Mouse (Mus musculus): ENCODE measurements around the gene Fam161a.

Fam161a gene

GRCm38 (mm10) chr11:23007481-23008180 lies at the start of gene Fam161a:
Fam161a (plus strand) TSS chr11:23007531.
- DNase-seq (ENCODE audit: low read depth, low spot score), result peak; percentile 97

DNA sequence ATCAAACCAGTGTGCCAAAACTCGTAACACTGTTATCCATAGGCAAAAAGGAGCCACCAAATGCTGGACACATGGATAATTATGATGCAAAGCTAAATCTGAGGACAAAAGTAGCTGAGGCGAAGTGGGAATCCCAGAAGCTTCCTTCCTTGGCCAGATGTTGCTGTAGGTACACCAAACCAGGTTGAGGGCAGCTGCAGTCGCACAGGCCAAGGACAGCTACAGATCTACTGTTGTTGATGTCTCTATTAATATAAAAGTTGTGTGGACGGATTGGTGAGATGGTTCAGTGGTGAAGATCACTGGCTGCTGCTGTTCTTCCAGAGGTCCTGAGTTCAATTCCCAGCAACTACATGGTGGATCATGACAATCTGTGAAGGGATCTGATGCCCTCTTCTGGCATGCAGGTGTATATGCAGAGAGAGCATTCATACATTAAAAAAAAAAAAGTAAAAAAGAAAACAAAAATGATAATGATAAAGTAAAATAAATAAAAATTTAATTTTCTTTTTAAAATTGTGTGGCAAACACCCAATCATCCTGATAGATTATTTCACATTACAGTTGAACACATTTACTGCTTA lies 49.4 kb upstream of the Fam161a start:
- DNase-seq (ENCODE audit: low read depth, low spot score), result no peak

GRCm38 (mm10) chr11:22962101-22962500 lies 45.2 kb upstream of the Fam161a start:
- DNase-seq (ENCODE audit: low read depth, low spot score), result no peak

- DNase-seq (ENCODE audit: low read depth, low spot score), result no peak
Observed at GRCm38 (mm10) chr11:22964401-22964800, 42.9 kb upstream of the Fam161a start.

DNA sequence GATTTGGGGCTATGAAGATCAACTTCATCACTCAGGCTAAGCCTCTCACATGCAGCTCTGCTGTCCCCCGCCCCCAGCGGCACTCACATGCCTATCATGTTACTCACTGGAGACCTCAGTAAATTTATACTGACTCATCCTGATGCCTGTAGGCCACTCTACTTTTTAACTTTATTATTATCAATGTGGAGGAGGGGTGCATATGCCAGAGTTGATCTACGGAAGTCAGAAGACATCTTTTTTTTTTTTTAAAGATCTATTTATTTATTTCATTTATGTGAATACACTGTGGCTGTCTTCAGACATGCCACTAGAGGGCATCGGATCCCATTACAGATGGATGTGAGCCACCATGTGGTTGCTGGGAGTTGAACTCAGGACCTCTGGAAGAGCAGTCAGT lies 41.8 kb upstream of the Fam161a start:
- no peak for DNase-seq (ENCODE audit: low read depth, low spot score)

- peak; percentile 60 for DNase-seq (ENCODE audit: low read depth, low spot score)
Observed at GRCm38 (mm10) chr11:22969486-22969885, 37.8 kb upstream of the Fam161a start.

DNA sequence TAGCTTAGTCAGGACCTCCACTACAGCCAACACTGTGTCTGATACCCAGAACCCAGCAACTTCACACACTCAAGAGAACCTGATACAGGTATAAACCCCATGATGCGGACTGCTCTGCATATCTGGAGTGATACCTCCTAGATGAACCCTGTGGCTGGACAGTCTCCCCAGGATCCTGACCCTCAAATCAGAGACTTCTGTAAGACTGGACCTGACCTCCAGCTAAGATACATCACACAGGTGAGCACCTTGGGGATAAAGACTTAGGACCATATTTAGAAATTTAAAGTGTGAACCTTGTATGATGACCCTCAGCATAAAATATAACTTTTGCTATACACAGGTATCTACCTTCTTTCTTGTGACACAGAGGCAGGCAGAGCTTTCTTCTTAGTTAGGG lies 36.8 kb upstream of the Fam161a start:
- no peak for DNase-seq (ENCODE audit: low read depth, low spot score)

GRCm38 (mm10) chr11:22971835-22972709 lies 35.3 kb upstream of the Fam161a start, which contains the start of gene Zrsr1:
Zrsr1 (plus strand) TSS chr11:22972005.
- DNase-seq (ENCODE audit: low read depth, low spot score), result peak; percentile 94

DNA sequence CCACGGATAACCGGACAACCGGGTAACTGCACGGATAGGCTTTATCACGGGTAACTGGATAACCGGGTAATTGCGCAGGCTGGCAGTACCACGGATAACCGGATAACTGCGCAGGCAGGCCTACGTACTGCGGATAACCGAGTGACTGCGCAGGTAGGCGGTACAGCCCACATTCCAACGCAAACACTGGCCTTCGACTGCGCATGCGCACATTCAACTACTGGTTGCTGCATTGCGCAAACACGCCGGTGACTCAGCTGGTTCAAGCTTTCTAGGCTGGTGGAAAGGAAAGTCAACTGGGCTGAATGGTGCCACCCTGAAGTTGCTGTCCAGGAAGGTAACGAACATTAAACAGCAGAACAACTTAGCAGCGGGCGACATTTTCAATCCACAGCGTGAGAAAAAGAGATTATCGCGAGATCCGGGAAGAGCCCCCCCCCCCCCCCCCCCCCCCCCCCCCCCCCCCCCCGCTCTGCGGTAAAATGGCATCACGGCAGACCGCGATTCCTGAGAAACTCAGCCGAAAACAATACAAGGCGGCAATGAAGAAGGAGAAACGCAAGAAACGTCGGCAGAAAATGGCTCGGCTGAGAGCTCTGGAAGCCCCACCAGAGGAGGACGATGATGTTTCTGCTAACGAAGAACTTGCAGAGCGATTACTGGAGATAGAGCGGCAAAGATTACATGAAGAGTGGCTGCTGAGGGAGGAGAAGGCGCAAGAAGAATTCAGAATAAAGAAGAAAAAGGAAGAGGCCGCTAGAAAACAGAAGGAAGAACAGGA lies 34.4 kb upstream of the Fam161a start:
- peak; percentile 93 for DNase-seq (ENCODE audit: low read depth, low spot score)

- DNase-seq (ENCODE audit: low read depth, low spot score), result no peak
Observed at GRCm38 (mm10) chr11:22973599-22973998, 33.7 kb upstream of the Fam161a start.

GRCm38 (mm10) chr11:22978215-22978614 lies 29.1 kb upstream of the Fam161a start:
- no peak for DNase-seq (ENCODE audit: low read depth, low spot score)

DNA sequence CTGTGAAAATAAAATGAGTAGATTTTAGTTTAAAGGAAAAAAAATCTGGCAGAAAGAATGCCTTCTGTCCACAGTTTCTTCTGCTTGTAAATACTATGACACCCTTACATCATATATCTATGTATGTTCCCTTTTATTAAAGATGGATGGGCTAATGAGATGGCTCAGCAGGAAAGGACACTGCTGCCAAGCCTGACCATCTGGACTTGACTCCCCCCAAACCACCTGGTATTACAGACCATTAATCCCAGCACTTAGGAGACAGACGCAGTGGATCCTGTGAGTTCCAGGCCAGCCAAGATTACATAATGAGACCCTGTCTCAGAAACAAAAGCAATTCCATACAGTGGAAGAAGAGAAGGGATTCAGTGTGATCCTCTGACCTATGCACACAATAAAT lies 28.6 kb upstream of the Fam161a start:
- no peak for DNase-seq (ENCODE audit: low read depth, low spot score)

DNA sequence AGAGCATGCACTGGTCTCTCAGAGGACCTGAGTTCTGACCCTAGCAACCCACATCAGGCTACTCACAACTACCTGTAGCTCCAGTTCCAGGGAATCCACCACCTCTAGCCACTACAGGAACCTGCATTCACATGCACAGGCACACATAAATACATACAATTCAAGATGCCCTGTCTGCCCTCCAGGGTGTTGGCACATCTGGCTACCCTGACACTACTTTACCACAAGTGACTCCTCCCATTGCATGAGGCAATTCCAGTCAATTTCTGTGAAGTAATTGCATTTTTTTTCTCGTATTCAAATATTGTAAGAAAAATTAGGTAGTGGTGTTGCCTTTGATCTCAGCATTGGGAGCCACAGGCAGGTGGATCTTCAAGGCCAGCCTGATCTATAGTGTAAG lies 28.1 kb upstream of the Fam161a start:
- DNase-seq (ENCODE audit: low read depth, low spot score), result no peak

DNA sequence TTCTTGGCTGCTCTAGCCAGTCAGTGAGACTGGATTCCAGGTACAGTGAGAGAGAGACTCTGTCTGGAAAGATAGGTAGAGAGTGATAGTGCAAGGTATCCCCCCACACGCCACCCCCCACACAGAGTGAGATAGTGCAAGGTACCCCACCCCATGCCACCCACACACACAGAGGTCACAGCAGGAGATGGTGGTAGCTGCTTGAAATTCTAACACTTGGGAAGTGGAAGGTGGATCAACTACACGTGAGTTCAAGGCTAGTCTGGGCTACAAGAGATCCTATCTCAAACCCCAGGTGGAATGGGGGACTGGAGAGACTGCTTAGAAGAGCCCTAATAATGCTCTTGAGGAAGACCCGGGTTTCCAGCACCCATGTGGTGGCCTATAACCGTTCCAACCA lies 26.3 kb upstream of the Fam161a start:
- DNase-seq (ENCODE audit: low read depth, low spot score), result no peak

- DNase-seq (ENCODE audit: low read depth, low spot score), result peak; percentile 28
Observed at GRCm38 (mm10) chr11:22981543-22981950, 25.8 kb upstream of the Fam161a start.

GRCm38 (mm10) chr11:22981984-22982757 lies 25.2 kb upstream of the Fam161a start, which contains the start of the genes Gm28048 and Commd1:
Gm28048 (minus strand) TSS chr11:22982090.
Commd1 (minus strand) TSS chr11:22982382.
- DNase-seq (ENCODE audit: low read depth, low spot score), result peak; percentile 94

DNA sequence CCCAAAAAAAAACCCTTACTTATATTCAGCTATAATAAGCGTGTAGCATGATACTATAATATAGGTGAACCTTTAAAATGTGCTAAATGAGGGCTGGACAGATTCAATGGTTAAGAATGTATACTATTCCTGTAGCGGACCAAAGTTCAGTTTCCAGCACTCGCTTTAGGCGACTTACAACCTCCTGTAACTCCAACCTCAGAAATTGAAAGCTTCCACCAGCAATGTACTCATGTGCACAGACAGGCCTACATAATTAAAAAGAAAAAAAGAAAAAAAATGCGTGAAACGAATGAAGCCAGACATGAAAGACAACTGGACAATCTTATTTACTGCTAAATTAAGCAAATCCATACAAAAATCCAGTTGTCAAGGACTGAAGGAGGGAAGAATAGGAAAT lies 24.5 kb upstream of the Fam161a start:
- no peak for DNase-seq (ENCODE audit: low read depth, low spot score)

DNA sequence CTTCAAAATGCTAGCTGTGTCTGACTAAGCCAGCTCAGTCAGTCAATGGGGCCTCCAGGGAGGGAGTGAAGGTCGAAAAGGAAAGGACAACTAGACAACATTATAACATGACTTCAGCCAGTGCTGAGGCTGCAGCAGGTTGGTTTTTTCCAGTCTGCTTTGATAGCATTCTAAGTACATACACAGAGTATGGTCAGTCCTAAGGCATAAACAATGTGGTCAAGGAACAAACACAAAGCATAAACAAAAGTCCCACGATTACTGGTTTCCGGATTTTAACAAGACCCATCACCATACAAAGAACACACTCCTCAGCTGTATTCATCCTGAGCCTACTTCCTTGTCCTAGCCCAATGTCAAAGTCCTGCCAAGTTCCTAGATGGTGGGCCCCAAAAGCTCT lies 21.8 kb upstream of the Fam161a start:
- DNase-seq (ENCODE audit: low read depth, low spot score), result no peak

GRCm38 (mm10) chr11:22987357-22987756 lies 20.0 kb upstream of the Fam161a start:
- peak; percentile 69 for DNase-seq (ENCODE audit: low read depth, low spot score)

DNA sequence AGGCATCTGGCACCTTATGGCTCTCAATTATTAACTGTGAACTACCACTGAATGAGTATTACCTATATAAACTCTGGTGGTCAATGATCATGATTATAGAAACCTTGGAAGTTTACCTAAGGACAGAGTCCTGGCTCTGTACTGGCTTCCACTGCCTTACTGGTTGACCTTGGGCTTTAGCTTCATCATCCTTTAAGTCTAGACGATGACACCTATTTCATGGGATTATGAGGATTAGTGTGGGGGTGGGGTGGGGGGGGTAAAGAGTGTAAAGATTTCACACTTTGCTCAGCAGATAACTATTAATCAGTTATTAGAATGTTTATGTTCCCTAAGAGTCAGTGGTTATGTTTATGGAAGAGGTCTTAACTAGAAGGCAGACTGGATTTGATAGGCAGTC lies 17.5 kb upstream of the Fam161a start:
- DNase-seq (ENCODE audit: low read depth, low spot score), result no peak
